Mouse (Mus musculus) cerebellum, postnatal 25 days (tissue): ENCODE measurements at regions not wholly inside any gene's neighbourhood (a gene's known extent, or its start where the extent isn't known, plus 50 kb on each side); places are given as distances from the start of the nearest gene placed in this dataset.
"Not testable (repeated sequence)": the region's sequence is repeated elsewhere in the genome, so short reads cannot be mapped to it uniquely, and the experiment has no call there.

ENCODE experiments used
- DNase-seq, 2 experiments: peaks; one replicate each; pipeline ENCODE4 v3.0.0; 2021; ENCODE audit warnings: mixed read lengths in 2 of 2

DNA sequence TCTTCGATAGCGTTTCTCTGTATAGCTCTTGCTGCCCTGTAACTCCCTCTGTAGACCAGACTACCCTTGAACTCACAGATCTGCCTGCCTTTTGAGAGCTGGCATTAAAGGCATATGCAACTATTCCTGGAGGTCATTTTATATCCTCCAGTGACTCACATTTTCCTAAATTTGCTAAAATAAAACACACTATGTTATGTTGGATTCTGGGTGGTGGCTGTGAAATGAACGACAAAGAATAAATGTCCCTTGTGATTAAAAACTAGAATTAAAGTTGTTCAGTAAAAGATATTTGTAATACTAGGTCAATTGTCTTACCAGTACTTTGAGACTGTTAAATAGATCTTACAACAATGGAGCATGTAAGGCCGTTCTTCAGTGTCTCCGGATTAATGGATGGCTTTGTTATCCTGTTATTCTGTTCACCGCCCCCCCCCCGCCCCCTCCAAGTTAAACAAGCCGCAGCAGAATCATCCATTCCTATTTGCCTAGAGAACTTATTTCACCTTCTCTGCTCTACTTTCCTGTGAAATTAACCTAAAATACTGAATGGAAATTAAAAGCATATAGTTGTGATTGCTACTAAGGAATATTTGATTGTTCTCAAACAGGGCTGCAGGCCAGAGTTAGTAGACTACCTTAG is 240.4 kb downstream of the Mef2c start:
- DNase-seq: no peak

DNA sequence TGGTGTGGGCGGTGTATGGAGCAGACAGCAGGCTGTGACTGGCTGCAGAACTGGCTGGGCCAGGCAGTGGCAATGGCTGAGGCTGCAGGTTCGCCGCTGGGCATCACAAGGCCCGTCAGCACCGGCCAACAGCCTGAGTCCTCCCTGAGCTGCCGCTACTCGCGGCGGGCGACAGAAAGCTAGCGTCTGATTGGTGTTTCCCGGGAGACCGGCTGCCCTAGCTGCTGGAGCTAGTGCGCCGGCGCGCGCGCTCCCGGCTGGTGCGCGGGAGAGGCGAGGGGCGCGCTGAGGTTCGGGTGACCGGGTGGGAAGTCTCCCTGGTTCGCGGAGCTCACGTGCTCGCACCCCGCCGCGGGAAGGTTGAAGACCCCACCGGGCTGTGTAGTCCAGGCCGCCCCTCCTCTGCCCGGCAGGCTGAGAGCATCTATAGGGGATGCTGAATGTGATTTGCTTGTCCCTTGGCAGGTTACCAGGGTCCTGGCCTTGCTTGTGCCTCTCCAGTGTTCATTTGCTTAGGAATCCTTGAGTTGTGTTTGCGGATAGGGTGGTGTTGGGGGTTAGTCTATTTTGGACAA is 241.2 kb downstream of the Mef2c start:
- DNase-seq: peak; percentile 97

DNA sequence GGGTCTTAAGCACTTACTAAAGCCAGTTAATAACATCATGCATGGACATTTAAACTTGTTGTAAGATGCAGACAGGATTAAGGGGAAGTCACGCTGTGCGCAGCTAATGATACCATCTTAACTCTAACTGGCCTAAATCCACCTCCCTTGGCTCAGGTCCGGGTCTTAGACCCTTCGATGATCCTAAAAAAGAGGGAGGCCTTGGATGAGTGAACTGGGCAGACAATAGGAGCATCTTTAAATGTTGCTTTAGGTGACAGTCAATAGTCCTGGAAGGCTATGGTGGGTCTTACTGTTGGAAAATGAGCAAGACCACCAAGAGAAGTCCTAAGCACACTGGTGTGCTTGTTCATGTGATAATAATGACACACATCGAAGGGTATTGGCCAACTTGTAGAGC is 242.1 kb downstream of the Mef2c start:
- peak in 1 of 2 experiments; percentile 30 for DNase-seq

DNA sequence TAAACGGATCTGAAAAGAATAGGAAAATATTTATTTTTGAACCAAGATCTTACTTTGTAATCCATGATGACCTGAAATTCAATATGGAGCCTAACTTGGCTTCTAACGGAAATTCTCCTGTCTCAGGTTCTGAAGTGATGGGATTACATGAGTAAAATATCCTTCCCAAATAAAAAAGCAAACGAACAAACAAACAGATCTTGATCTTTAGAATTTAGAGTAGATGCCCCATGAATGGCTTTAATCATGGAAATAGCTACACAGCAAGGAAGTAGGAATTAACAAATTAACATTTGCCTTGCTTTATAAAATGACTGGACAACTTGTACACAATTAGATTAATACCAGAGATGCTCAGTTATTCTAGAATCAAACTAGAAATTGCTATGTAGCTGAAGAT is 243.8 kb downstream of the Mef2c start:
- no peak for DNase-seq

DNA sequence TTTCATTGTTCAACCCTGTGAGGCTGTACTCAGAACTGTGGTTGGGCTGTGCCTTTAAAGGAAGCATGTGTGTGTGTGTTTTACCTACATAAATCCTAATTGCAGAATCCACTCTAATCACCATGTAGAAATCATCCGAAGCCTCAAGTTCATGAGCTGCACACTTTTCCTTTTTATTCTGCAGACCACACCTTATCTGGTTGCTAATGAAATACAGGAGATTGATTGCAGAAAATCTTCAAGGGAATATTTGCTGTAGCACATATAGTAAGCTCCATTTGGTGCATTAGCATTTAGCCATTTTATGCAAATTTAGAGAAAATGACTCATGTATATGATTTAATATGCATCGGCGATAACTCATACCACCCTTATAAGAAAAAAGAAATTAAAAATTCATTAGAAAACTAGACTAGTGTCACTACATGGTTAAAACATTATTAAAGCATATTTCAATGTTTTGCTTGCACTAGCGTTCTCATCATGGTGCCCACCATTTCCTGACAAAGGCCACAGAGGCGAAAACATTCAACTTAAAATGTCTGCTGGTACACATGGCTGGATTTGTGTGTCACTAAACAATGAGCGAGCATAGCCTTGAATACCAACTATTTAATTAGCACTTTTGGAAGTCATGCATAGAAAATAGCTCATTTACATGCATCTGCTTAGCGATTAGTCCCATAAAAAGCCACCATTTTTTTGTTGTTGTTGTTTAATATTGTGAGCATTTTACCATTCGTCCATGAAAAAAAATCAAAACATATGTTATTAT is 245.7 kb downstream of the Mef2c start:
- DNase-seq: no peak

DNA sequence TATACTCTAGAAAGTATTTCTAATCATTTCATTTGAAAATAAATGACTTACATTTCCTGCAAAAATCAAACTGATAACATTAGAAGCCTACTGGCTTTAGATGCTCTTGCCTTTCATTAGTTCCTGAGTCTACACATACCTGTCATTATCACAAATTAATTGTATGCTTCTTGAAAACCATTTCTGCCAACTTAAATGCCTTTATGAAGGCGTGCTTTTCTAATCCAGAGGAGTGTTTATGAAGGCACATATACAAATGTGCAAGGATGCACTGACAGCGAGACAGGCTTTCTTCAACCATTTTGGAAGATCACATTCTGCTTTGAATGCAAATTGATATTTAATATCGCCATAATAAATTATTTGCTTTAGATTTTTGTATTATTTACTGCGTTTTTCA is 246.6 kb downstream of the Mef2c start:
- no peak for DNase-seq

DNA sequence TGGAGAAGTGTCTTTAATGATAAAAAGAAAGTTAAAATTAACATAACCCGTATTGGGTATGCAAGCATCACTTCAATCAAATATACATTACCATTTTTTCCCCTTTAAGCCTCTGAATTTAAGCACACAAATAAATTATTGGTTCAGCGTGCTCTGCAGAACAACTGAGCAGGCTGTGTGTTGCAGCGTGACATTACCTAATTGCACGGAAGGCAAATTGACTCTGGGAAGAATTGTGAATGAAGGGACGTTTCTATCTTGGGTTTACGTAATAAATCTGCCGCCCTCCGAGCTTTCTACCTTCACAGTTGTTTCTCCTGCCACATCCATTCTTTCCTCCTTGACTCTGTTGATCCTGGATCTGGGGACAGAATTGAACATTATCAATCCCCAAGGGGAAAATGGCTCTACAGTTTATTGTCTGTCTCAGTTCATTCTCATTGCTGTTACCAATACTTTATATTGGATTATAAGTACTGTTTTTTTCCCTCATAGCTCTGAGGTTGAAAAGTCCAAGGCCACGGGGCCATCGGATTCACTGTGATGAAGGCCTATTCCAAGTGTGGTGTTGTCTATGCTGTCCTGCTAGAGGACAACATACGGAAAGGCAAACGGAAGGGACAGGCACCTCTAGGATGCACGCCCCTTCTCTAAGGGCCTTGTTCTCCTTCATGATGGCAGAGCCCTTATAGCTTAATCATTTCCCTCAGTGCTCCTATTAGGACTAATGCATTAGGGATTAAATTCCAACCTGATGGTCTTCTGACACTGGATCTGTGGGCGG is 256.7 kb downstream of the Mef2c start:
- no peak for DNase-seq

DNA sequence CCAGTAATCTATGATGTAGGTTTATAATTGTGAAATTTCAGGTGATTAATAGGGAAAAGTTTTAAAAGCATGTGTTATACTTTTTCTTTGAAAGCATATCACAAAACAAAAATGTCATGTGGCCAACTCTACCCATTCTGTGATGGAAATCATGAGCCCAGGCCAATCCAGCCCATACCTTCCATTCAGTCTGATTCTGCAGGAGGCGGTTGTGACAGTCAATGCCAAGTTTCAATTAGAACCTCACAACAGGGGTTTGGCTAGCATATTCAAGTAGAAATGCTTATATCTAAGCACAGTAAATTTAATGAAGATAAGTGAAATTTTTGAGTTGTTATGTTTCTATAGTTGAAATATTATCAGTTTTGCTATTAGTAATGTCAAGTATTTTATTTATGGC is 258.6 kb downstream of the Mef2c start:
- no peak for DNase-seq

DNA sequence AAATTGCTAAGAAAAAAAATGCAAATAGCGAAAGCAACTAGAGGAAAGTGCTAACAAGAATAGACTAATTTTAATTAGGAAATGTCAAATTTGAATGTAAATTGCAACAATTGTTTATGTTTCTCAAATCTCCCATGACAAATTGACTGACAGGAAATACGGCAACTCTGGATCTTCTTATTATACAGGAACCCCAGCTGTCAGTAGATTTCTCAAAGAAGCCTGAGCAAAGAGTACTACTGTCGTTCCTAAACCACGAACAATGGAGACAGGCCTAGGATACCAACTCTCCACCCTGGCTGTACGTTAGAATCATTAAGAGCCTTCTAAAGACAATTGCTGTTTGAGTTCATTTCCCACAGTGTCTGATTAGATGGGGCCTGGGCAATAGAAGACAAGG is 259.5 kb downstream of the Mef2c start:
- DNase-seq: not testable (repeated sequence)

DNA sequence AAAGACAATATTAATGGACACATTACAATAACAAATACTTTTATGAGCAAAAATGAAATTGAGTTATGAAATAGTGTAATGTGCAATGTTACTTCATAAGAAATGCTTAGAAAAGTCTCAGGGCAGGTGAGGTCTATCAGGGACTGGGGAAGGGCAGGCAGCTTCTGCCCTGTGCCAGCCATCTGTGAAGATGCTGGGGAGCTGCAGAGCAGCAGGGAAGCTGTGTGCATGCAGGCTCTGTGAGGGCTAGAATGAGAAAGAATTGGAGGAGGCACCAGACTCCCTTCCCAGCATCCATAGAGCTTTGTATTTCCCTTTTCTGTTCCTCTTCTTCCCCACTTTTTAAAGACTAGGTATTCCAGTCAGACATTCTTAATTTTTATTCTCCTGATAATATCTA is 281.8 kb downstream of the Mef2c start:
- DNase-seq: peak; percentile 54 to 69

DNA sequence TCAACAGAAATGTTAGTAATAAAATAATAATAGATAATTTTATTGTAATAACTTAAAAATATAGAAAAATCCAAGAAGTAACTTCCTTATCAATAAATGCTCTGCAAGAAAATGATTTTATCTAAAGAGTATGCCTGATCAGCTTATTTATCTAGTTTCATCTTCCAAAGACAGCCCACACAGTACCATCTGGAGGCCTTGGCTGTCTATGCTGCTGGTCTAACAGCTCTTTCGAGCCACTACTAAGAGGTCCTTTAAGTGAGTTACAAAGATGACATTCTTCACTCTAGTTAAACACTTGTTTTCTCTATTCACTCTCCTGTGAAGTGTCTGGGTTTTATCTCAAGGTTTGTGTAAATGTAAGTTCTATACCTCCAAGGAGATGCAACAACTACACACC is 305.7 kb downstream of the Mef2c start:
- peak in 1 of 2 experiments; percentile 43 for DNase-seq

DNA sequence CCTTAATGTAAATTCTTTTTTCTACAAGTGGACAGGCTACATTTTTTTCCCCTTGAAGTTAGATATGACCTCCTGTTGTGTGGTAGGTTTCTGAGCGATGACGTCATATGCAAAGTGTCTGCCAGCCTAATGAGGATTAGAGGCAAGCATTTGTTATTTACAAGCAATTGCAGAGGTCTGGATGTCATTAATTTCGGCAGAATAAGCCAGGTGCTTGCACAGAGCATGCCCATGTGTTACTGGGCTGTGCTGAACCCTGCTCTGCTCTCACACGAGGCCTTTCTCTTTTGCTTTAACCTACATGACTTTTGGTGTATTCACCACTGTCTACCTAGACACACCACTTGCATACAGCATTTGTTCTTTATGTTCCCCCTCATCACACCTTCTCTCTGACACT is 316.5 kb downstream of the Mef2c start:
- DNase-seq: peak in 1 of 2 experiments; percentile 13

DNA sequence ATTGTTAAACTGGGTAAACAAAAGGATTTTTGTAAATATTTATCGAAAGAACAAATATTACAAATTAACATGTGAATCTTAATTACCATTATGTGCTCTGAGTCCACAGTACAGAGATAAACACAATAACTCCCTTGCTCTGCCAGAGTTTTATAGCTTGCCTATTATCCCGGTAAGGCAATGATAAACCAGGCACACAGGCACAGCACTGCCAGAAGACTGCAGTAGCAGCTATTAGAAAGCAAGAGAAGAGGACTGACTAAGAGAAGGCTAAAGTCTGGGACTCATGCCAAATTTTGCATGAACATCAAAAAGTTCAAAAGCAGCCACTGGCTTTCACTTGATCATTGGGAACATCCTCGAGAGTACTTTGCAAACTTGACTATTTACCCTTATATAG is 316.9 kb downstream of the Mef2c start:
- no peak for DNase-seq

DNA sequence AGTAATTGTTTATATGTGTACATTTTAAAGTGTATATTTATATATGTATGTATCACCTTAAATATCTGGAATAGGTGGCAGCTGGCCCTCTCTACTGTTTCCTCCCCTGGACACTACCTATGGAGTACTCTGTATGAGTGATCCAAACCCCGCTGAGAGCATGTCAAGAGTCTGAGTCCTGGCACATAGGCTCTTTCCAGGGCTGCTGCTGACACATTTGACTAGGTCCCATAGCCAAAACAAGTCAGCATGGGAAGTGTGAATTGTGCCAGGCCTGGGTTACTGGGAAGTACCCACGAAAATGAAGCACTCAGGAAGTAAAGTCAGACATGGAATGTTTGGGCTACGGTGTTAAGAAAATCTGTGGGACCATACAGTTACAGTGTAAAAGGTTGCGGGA is 321.1 kb downstream of the Mef2c start:
- DNase-seq: peak in 1 of 2 experiments; percentile 47

DNA sequence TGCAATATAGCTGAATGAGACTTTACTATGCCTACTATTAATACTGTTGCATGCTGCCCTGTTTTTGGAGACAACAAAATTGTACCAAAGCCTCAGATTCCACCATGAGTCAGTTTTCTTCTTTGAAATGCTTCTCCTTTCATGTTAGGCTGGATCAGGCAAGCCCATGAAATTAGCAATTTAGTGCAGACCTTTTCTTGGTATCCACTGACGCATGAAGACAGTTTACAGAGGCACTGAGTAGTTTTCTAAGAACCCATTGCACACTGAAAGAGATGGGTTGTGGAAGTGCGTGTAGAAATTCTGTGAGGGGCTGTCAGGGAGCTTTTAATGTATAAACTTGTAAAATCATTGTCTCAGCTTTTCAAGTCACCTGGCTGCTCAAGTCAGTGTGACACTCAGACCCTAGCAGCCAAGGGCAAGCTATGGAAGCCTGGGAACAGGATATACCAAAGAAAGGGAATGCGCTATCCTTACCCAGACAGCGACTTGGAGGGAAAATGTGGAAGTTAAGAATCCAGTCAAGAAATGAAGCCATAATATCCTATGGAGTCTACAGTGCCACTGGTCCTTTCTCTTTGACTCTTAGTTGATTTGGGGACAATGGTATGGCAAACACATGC is 323.1 kb downstream of the Mef2c start:
- no peak for DNase-seq

DNA sequence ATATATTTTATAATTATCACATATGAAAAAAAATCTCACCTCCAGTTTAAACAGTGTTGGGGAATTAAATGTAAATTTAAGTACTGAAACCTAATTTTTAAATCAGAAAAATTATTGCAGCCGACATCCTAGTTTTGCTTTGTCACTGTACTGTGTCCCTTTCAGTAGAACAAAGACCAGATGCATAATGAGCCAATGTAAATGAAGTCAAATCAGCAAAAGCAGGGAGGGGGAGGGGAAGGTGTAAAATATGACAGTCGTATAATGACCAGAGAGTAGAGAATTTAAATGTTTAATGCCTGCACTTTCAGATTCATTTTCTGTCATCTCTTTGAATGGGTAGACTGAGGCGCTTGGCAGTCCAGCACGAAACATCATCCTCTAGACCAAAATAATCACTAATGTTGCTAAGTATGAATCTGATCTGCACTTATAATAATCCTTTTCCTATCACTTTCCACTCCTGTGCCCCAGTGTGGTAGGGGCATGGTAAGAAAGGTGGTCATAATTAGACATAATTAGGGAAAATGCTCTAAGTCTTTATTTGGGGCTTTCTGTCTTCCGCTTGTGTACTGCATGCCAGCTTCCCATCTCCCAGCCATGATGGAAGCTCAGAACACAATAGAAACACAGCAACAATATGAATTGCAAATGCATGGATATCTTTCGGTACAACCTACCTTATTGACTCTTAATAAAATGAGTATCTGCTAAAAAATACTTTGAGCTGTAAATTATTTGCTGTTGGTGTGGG is 356.0 kb upstream of the Tmem161b start:
- peak; percentile 41 to 49 for DNase-seq

DNA sequence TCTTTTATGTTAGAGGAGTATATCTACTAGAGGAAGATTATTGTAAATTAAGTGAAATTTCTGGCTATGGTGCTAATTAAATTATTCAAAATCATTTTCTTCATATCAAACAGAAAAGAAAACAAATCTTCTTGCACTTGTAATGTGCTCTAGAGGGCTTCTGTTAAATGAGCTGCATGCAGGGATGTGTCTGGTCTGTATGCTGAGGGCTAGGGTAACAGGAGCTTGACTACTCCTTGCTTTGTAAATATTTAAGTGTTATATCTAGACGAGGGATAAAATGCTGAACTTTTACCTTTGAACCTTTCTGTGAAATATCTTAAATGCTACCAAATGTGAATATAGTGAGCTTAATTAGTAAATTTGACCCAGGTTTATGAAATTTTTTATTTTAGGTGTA is 354.9 kb upstream of the Tmem161b start:
- DNase-seq: no peak

DNA sequence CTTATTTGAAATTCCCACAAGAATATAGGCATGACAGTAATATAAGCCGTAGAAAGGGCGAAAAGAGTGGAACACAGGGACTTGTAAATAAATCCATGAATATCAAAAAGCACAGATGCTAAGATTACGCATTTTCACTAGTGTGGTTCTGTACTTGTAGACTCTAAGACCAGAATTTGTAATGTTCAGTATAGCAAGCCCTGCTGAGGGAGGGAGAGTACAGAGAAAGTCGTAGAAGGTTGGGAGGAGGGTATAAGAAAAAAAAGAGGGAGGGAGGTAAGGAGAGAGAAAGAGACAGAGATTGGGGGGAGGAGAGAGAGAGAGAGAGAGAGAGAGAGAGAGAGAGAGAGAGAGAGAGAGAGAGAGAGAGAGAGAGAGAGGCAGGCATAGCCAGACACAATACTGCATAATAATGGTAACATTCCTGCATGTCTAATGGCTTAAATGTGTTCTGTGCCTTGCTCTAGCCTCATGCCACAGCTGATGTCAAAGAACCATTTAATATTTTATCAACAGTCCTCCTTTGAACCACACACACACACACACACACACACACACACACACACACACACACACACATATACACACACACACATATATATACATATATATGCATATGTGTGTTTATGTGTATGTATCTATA is 354.1 kb upstream of the Tmem161b start:
- DNase-seq: peak; percentile 33 to 38

DNA sequence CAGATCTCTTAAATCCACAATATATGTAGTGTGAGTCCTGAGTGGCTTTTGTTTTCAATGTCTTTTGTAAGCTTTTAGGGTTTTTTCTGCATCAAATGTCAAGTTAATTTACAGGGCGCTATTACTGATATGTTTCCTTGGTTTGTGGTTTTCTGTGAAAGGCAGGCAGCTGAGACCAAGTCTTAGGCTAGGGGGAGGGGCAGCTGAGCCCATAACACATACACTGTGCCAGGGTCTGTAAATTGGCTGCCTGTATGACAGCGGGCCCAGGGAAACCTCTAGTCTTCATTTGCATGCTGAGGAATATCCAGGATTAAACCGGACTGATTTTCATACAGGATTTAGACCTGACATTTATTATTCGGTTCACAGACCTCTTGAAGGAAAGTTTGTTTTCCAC is 353.2 kb upstream of the Tmem161b start:
- peak; percentile 75 to 79 for DNase-seq

DNA sequence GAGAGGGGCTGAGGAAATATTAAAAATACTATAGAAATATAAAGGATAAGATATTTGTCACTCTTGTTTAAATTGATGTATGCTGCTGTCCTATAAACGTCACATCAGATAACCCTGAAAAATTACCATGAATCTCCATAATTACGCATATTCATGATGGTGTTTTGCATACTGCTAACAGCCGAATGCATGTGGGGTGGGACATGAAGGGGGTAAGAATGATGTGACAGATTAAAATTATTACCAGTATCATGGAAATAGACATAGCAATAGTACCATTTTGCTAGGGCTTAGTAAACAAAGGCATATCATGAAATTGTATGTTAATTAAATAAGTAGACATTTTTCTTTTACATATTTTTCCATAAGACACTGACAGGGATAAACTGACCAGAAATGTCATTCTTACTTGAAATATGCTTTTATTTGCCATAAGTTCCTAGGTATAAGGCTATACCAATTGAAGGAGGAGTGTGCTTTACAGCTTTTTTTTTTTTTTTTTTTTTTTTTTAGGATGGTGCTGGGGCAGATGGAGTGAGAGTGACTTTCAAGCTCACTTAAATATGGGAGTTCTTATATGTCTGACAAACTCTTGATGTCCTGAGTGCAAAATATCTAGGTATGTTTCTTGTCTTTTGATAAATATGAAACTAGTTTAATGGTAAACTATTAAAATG is 349.8 kb upstream of the Tmem161b start:
- no peak for DNase-seq

DNA sequence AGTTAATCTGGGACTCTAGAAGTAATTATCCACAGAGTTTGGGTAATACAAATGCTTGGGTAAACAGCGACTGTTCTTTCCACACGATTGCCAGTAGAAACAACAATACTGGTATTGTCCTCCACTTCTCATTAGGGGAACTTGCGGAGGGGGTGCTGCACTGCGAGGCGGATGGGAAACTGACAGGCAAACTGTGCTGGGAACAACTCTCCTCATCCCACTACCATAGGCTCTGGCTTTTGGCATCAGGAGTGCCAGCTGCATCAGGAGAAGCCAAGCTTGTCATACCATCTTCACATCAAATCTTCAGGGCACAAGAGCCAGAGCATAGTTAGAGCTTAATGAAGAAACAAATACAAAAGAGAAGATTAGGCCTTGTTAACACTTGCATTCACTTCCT is 349.2 kb upstream of the Tmem161b start:
- peak; percentile 51 to 66 for DNase-seq
